Mouse (Mus musculus) G1E-ER4 (cell line): ENCODE measurements around the gene Vtcn1. TPM values are rescaled to one million over a fixed set of nuclear protein-coding genes. Genes with fewer than 3 reads are reported as not detected.

ENCODE experiments used
- GATA1 ChIP-seq: IDR thresholded peaks from one replicate; pipeline ENCODE4 v1.8.0; 2012; ENCODE audit warnings: low read length, inconsistent platforms
- polyA plus RNA-seq: library from polyadenylated mRNA; stranded (reverse); fragments of >175 nt; gene quantifications from 2 replicates; pipeline ENCODE4 v1.2.3, GENCODE M21; 2012

The Vtcn1 gene
- polyA plus RNA-seq, 1 experiment = not detected

- no peak for TF ChIP-seq GATA1
Observed at GRCm38 (mm10) chr3:100931332-100932076, 106.2 kb downstream of the Vtcn1 start.

DNA sequence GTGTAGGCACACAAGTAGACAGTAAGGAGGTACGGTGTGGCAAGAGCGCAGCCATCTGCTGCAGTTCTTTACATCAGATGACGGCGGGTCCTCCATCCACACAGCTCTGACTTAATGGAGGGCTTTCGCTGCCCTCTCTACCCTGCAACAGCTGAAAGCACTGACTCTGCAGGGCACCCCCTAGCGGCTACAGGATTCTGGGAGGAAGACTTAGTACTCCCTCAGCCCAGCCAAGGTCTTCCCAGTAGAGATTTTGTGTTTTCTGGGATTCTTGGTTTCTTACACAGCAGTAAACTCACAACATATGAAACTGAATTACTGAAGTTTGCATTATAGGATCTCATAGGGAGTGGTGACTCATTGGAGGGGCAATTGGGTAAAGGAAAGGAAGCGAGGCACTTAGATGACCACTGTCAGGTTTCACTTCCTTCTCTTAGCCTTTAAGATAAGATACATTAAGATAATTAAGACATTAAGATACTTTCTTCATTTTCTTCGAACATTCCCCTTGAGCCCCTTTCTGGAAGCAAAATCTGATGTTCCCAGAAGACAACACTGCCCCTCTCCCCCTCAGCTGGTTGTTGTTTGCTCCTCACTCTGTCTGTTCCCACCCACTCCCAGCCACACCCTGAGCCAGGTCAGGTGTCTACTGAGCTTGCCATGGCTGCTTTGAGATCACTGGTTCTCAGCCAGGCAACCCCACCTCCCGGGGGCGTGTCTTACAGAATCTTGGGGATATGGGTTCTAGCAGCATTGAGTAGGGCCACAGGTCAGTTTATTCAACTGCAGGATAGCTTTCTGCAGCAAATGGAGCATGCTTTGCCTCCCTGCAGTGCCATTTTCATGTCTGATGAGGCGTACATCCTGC is 107.1 kb downstream of the Vtcn1 start:
- no peak for TF ChIP-seq GATA1

GRCm38 (mm10) chr3:100935521-100935920 is 110.3 kb downstream of the Vtcn1 start:
- TF ChIP-seq GATA1 = no peak

- TF ChIP-seq GATA1 = no peak
Observed at GRCm38 (mm10) chr3:100936201-100936600, 110.9 kb downstream of the Vtcn1 start.

DNA sequence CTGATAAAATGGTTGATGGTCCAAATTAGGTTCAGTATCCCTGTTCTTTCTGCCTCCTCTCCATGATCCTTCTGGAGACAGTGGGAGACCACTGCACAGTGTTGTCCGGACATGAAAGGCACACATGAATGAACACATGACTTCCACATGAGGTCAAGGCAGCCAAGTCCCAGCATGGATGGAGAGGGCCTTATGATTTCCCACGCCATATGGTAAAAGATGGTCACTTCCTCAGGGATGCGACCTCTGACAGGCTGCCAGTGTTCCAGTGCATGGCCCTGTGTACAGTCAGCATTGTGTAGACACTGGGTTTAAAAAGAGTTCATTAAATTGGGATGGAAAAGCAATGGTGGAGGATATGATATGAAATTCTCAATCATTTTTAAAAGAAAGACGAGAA is 113.0 kb downstream of the Vtcn1 start:
- TF ChIP-seq GATA1 = no peak

GRCm38 (mm10) chr3:100940496-100941037 is 115.3 kb downstream of the Vtcn1 start:
- no peak for TF ChIP-seq GATA1

Other genes starting within 250 kb of the Vtcn1 start
- 82.5 and 121 TPM in 2 replicates for gene Man1a2, start 140.0 kb upstream of the Vtcn1 start, polyA plus RNA-seq
- gene Trim45, start 96.7 kb downstream of the Vtcn1 start, polyA plus RNA-seq = 0.52 and 0.58 TPM in 2 replicates
- gene Ttf2, start 144.2 kb downstream of the Vtcn1 start, polyA plus RNA-seq = 8.8 and 8.9 TPM in 2 replicates
- gene Cd101, start 204.1 kb downstream of the Vtcn1 start, polyA plus RNA-seq = not detected in 2 replicates